Mouse (Mus musculus) urinary bladder, adult 18-20 months (tissue): ENCODE measurements around the gene Ly6g5c.
A peak's percentile ranks its signal among the peaks of the same experiment; 100 is the strongest.
"Not testable (repeated sequence)": the region's sequence is repeated elsewhere in the genome, so short reads cannot be mapped to it uniquely, and the experiment has no call there.

Experiments
- DNase-seq, 2 experiments: peaks; one replicate each; pipeline ENCODE4 v3.0.0; 2022; ENCODE audit warnings: low spot score in 2 of 2, mixed read lengths in 2 of 2

The Ly6g5c gene

GRCm38 (mm10) chr17:35106522-35106921, 1.6 kb upstream of the Ly6g5c start:
- no peak for DNase-seq

- no peak for DNase-seq
These were observed 3.7 kb downstream of the Ly6g5c start for GRCm38 (mm10) chr17:35111774-35112173.

GRCm38 (mm10) chr17:35115046-35116019, 7.3 kb downstream of the Ly6g5c start, which contains the start of gene Ly6g5b:
Gene Ly6g5b (minus strand): TSS chr17:35115428.
- no peak for DNase-seq

GRCm38 (mm10) chr17:35120745-35121142, 12.7 kb downstream of the Ly6g5c start:
- DNase-seq = peak in 1 of 2 experiments; percentile 25

DNA sequence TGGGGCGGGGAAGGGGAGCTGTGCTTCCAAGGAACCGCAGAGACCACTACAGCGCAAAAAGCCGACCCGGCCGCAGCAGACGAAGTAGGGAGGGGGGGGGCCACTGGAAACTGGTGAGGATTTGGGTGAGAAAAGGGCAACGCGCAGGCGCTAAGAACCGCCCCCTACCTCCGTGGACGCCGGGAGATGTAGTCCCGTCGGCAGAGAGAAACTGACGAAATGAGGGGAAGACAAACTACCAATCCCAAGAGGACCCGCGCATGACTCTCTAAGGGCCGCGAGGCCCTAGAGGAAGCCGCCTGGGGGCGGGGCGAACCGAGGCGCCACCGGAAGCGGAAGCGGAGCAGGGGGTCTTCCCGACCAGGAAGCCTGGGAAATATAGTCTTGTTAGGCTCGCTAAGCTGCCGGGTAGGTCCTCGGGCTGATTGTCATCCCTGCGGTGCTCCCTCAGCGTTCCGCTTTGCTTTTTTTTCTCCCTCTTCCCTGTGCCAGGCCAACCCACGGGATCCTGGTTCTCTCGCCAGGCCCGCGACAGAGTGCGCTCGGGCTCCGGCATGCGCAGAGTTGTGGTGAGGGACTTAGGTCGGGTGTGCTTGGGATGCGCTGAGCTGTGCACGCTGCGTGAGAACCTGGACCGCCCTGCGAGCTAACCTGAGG, 13.2 kb downstream of the Ly6g5c start, which contains the start of gene Gpank1:
Gene Gpank1, plus strand, starts transcription at position 313 of the 657 bp plus-strand sequence.
- DNase-seq = peak; percentile 90 to 98

- DNase-seq = no peak
These were observed 13.8 kb downstream of the Ly6g5c start, which contains the start of gene Csnk2b for GRCm38 (mm10) chr17:35121871-35122303. Gene Csnk2b (minus strand): TSS chr17:35122053.

- DNase-seq = not testable (repeated sequence)
These were observed 15.2 kb downstream of the Ly6g5c start for GRCm38 (mm10) chr17:35123287-35123686.

GRCm38 (mm10) chr17:35124261-35124896, 16.3 kb downstream of the Ly6g5c start:
- not testable (repeated sequence) for DNase-seq

DNA sequence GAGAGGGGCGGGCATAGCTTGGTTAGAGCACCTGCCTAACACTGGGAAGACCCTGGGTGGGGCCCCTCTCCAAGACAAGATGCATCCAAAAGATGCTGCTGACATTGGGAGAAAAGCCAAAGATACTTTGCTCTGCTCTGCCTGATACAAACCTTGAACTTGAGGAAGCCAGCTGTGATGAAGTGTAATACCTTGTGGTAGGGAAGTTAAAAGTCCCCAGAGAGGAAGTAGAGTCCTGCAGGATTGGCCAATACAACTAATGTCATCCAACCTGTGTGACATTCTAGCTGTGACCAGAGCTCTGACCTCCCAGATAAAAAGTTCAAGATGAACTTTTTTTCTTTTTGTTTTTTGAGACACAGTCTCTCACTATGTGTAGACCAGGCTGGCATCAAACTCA, 17.0 kb downstream of the Ly6g5c start:
- DNase-seq = no peak

GRCm38 (mm10) chr17:35125578-35125977, 17.5 kb downstream of the Ly6g5c start:
- DNase-seq = no peak

DNA sequence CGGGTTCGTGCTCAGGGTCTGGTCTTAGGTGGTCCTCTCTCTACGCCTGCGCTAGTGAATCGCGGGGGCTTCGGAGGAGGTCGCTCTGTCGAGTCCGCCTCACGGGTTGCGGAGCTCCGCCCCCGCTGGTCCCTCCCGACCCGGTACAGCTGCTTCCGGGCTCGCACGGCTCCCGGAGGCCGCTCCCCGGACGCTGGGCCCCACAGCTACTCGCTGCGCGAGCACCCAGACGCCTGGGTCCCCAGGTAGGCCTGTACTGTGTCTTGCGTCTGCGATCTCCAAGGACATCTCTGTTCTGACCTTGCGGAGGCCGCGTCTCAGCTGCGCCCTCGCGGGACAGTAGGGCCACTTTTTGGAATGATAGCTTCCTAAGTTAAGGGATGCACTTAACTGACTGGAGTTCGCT, 18.1 kb downstream of the Ly6g5c start, which contains the start of gene D17H6S53E:
Gene D17H6S53E, plus strand, starts transcription at position 168 of the 406 bp plus-strand sequence.
- peak; percentile 65 to 76 for DNase-seq

DNA sequence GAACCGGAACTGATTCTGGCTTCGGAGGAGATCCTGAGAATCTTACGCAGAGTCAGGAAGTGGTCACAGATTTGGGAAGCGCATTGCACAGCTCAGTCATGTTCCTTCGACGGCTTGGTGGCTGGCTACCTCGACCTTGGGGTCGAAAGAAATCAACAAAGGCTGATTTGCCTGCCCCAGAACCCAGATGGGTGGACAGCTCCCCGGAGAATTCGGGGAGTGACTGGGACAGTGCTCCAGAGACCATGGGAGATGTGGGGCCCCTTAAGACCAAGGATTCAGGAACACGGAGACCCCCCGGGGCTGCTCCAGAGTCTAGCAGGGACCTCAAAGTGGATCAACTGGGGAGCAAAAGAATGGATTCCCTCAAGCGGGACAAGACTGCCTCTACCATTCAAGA, 18.9 kb downstream of the Ly6g5c start:
- DNase-seq = no peak

DNA sequence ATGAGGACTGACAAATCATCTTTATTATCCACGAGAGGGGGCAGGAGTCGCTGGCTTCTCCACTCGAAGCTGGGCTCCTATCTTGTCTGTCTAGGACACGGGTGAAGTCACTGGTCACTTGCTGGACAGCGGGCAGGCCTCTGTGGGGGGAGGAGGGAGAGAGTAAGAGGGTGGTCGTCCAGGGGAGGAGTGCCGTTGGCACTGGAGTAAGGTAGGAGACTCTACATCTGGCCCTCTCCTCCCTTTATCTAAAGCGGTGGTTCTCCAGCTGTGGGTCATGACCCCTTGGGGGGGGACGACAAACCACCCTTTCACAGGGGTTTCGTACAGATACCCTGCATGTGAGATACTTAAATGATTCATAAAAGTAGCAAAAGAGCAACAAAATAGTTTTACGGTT, 20.9 kb downstream of the Ly6g5c start:
- no peak for DNase-seq

- DNase-seq = no peak
These were observed 23.0 kb downstream of the Ly6g5c start for GRCm38 (mm10) chr17:35131038-35131437.

DNA sequence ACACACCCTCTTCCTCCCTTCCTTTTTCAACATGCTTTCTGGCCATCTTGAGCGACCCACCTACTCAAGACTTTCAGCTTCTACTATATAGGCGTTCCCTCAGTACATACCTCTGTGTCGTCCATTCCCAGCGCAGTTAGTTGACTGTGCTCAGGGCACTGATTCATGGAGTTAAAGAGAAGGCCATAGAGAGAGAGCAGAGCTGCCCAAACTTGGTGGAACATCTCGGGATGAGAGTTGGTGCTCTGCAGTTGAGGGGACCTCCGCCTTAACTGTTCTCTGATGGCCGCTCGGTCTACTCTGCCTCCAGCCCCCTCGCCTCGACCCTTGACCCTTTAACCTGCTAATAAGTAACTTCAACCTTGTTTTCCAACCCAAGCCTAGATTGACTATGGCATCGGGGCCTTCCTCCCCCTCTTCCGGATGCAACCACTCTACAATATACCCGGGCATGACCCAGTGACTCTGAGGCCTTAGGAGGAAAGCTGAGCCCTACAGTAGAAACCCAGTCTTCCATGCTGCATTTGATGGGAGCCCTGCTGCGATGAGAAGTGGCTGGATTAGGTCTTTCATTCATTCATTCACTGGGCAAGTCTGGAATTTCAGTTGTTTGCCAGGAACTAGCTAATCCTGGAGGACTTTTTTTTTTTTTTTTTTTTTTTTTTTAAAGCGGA, 23.6 kb downstream of the Ly6g5c start, which contains the start of gene Apom:
Gene Apom, minus strand, starts transcription at position 551 of the 674 bp plus-strand sequence.
- no peak for DNase-seq

DNA sequence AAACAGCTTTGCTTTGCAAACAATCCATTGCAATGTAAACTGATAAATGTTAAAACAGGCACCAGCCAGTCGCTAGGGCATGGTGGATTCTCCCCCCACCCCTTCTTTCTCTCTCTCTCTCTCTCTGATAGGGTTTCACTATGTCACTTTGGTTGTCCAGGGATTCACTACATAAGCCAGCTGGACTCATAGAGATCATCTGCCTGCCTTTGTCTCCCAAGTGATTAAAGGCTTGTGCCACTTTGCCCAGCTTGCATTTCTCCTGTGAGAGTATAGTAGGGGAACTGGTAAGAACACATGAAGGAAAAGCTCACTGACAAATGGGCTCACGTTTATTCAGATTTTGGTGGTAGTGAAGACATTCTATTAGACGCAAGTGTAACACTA, 24.1 kb downstream of the Ly6g5c start:
- DNase-seq = no peak

DNA sequence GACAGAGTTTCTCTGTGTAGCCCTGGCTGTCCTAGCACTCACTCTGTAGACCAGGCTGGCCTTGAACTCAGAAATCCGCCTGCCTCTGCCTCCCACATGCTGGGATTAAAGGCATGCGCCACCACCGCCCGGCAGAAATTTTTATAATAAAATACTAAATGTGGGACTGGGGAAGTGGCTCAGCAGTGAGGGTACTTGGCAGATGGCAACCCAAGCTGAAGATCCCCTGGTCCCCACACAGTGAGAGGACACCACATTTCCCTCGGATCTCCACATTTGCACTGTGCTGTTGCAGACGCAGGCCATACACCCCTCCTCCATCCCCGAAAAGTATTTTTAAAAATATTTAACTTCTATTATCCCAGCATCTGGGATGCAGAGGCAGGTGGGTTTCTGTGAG, 25.4 kb downstream of the Ly6g5c start:
- DNase-seq = no peak

GRCm38 (mm10) chr17:35134801-35135590, 26.9 kb downstream of the Ly6g5c start, which contains the start of gene Bag6:
Gene Bag6 (plus strand): TSS chr17:35135178.
- peak; percentile 87 to 93 for DNase-seq

DNA sequence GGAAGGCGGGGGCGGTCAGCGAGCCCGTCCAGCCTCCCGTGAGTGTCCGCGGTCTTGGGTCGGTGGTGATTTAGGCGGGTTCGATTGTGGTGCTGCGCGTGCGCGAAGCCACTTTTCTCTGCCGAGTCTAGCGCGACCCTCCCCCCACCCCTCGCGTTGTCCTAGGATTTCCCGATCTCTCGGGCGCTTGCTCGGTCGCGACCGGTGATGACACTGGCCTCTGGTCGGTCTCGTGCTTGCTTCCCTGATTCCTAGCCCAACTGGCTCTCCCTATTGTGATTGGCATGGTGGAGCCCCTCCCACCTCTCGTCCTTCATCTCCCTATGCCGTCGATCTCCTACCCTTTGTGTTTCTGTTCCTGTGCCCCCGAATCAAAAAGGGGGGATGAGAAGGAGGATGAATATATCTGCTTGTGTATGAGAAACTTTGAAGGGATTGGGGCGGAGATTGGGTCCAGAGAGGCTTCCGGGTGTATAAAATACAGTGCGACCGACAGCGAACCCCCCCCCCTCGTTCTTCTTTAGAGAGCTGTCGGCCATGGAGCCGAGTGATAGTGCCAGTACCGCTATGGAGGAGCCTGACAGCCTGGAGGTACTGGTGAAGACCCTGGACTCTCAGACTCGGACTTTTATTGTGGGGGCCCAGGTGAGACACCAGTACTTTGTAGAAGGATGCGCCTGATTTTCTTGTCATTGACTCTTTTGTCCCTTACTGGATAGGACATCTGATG, 27.7 kb downstream of the Ly6g5c start:
- DNase-seq = no peak

- no peak for DNase-seq
These were observed 31.2 kb downstream of the Ly6g5c start for GRCm38 (mm10) chr17:35139269-35139668.
